Mouse (Mus musculus) cerebellum, adult 2 months (tissue): ENCODE data around the gene Tll2. TPM values are rescaled to one million over a fixed set of nuclear protein-coding genes. Genes with fewer than 3 reads are reported as not detected.

ENCODE experiments used
- DNase-seq, 2 experiments: peaks; one replicate each; pipeline ENCODE4 v3.0.0; 2021
- H3K27ac ChIP-seq: fragments of 200-500 bp; 2 replicates; pipeline ENCODE4 v1.5.1; 2012; ENCODE audit warnings: low read length, control low read depth, inconsistent platforms; ENCODE audit not compliant: insufficient read depth
- H3K27me3 ChIP-seq: fragments of 200-500 bp; 2 replicates; pipeline ENCODE4 v1.6.1; 2012; ENCODE audit warnings: inconsistent platforms, mild to moderate bottlenecking, low read length, moderate library complexity; ENCODE audit not compliant: control insufficient read depth, insufficient read depth
- H3K4me1 ChIP-seq: fragments of 200-500 bp; 2 replicates; pipeline ENCODE4 v1.6.1; 2011; ENCODE audit warnings: low read length; ENCODE audit not compliant: control insufficient read depth, insufficient read depth
- H3K4me3 ChIP-seq: fragments of 200-500 bp; replicated peaks from 2 replicates; pipeline ENCODE3; 2011; ENCODE audit warnings: mild to moderate bottlenecking, low read depth, low read length, control low read depth; ENCODE audit not compliant: insufficient read depth
- CTCF ChIP-seq: fragments of 200-500 bp; IDR thresholded peaks from 2 replicates; pipeline ENCODE4 v1.5.1; 2011; ENCODE audit warnings: low read depth, mild to moderate bottlenecking, control low read depth, low read length, moderate library complexity, borderline replicate concordance; ENCODE audit not compliant: insufficient read depth
- POLR2A ChIP-seq: fragments of 200-500 bp; IDR thresholded peaks from 2 replicates; pipeline ENCODE4 v1.6.1; 2011; ENCODE audit warnings: low read length, control low read depth, borderline replicate concordance; ENCODE audit not compliant: insufficient read depth
- WGBS: fragments of 180-500 bp; shearing (Covaris S2); methylation state at CpG from one replicate; pipeline ENCODE4 v1.1.7; 2018; 5-methylcytosine and 5-hydroxymethylcytosine counted together
- polyA plus RNA-seq: library from polyadenylated mRNA; depleted of rRNA; stranded (reverse); fragments of >200 nt; gene quantifications from 2 replicates; pipeline ENCODE4 v1.2.3, GENCODE M21; 2012

The Tll2 gene
- polyA plus RNA-seq, 1 experiment: 0.90 TPM

GRCm38 (mm10) chr19:41100863-41101262, 105.8 kb downstream of the Tll2 start:
- Histone ChIP-seq H3K4me1 (peaks cover 15% of the 10 kb centered on the region), H3K27ac (no peak overlapping the region), H3K27me3 (no peaks in the 10 kb centered on the region; the same call in 1 of the 2 replicates), H3K4me3 (no peak overlapping the region)
- TF ChIP-seq POLR2A: no peak
- no peak for TF ChIP-seq CTCF
- DNase-seq: peak; percentile 54 to 71
- 6% methylated on average over 7 of the region's 7 CpGs for WGBS

- Histone ChIP-seq H3K27me3 (no peaks in the 10 kb centered on the region; the same call in 1 of the 2 replicates), H3K4me1 (peaks cover 9% of the 10 kb centered on the region), H3K4me3 (no peak overlapping the region), H3K27ac (no peak overlapping the region)
- TF ChIP-seq POLR2A: no peak
- TF ChIP-seq CTCF: no peak
- no peak for DNase-seq
- 35% methylated on average over 4 of the region's 4 CpGs for WGBS
Measured at GRCm38 (mm10) chr19:41097038-41097437, 109.6 kb downstream of the Tll2 start.

GRCm38 (mm10) chr19:41091901-41092300, 114.7 kb downstream of the Tll2 start:
- DNase-seq: no peak
- TF ChIP-seq CTCF (no peak), POLR2A (no peak)
- Histone ChIP-seq H3K4me1 (no peaks in the 10 kb centered on the region), H3K27me3 (no peaks in the 10 kb centered on the region; the same call in 1 of the 2 replicates), H3K27ac (no peak overlapping the region), H3K4me3 (no peak overlapping the region)
- 92% methylated on average over 2 of the region's 2 CpGs for WGBS

DNA sequence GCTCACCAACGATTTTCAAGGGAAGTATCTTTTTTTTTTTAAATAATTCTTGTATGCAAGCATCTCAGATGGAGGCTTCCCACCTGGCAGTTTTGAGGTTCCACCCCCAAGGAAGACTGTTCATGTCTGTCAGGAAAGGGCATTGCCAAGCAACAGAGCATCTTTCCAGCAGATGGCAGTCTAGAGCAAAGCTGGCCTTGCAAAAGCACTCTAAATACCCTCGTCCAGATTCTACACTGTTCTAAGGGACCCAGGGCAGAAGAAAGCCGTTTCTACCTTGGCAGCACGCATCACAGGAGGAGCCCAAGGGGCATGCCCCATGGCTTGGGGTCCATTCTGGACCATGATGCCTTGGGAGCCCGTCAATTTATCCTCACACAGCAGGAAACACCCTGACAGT, 116.8 kb downstream of the Tll2 start:
- Histone ChIP-seq H3K4me3 (no peak overlapping the region), H3K27me3 (no peaks in the 10 kb centered on the region; the same call in 1 of the 2 replicates), H3K27ac (no peak overlapping the region), H3K4me1 (no peaks in the 10 kb centered on the region)
- WGBS: 6% methylated on average over 5 of the region's 5 CpGs
- peak; percentile 54 to 66 for DNase-seq
- TF ChIP-seq CTCF (peak; percentile 84), POLR2A (no peak)

- no peak overlapping the region for H3K4me3 ChIP-seq
- 19% methylated on average over 18 of the region's 18 CpGs for WGBS
- H3K27me3 ChIP-seq: no peaks in the 10 kb centered on the region; the same call in 1 of the 2 replicates
- TF ChIP-seq POLR2A (no peak), CTCF (no peak)
- no peaks in the 10 kb centered on the region for H3K4me1 ChIP-seq
- no peak for DNase-seq
- H3K27ac ChIP-seq: no peak overlapping the region
Measured at GRCm38 (mm10) chr19:41088491-41088890, 118.1 kb downstream of the Tll2 start.

- DNase-seq: no peak
- 22% methylated on average over 4 of the region's 4 CpGs for WGBS
- Histone ChIP-seq H3K27me3 (no peaks in the 10 kb centered on the region; the same call in 1 of the 2 replicates), H3K4me1 (no peaks in the 10 kb centered on the region), H3K27ac (no peak overlapping the region), H3K4me3 (no peak overlapping the region)
- TF ChIP-seq POLR2A (no peak), CTCF (no peak)
Measured at GRCm38 (mm10) chr19:41087901-41088300, 118.7 kb downstream of the Tll2 start.

DNA sequence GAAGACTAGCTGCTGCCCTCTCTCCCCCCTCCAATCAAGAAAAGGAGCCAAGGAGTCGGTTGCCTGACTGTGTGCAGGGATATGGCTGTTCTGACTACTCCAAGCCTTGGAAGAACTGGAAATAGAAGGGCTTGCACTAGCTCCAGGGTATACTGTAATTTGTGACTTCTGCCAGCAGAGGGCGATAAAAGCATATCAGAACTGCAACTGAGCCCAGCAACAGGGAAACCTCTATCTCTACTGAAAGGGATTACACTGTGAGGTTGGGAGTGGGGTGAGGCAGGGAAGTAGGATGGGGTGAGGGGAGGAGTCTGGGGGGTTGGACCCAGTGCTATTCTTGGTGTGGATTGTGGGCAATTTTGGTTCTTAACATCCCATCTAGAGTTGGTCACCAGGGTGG, 119.9 kb downstream of the Tll2 start:
- H3K4me1 ChIP-seq: no peaks in the 10 kb centered on the region
- TF ChIP-seq CTCF: peak; percentile 71
- no peak for TF ChIP-seq POLR2A
- no peak overlapping the region for H3K27ac ChIP-seq
- WGBS: 2% methylated on average over 2 of the region's 2 CpGs
- H3K27me3 ChIP-seq: no peaks in the 10 kb centered on the region; the same call in 1 of the 2 replicates
- H3K4me3 ChIP-seq: no peak overlapping the region
- peak; percentile 77 to 78 for DNase-seq

- DNase-seq: no peak
- WGBS: 86% methylated on average over 6 of the region's 6 CpGs
- H3K4me3 ChIP-seq: no peak overlapping the region
- H3K27me3 ChIP-seq: no peaks in the 10 kb centered on the region; the same call in 1 of the 2 replicates
- H3K4me1 ChIP-seq: no peaks in the 10 kb centered on the region
- H3K27ac ChIP-seq: 0 out of 2 replicates have a peak overlapping the region, but pooled peaks have one; percentile 66
- TF ChIP-seq POLR2A (no peak), CTCF (no peak)
Measured at GRCm38 (mm10) chr19:41086289-41086688, 120.3 kb downstream of the Tll2 start.
